Mouse (Mus musculus) layer of hippocampus, postnatal 10 days (tissue): ENCODE data around the gene Fsd1l. TPM values are rescaled to one million over a fixed set of nuclear protein-coding genes. Genes with fewer than 3 reads are reported as not detected.
"Not testable (repeated sequence)": the region's sequence is repeated elsewhere in the genome, so short reads cannot be mapped to it uniquely, and the experiment has no call there.

Experiments
- DNase-seq, 2 experiments: peaks; one replicate each; pipeline ENCODE4 v3.0.0; 2021; ENCODE audit warnings: low spot score in 2 of 2
- total RNA-seq, 2 experiments: library from RNA; stranded (reverse); gene quantifications; 2 replicates each; pipeline ENCODE4 v1.2.3; 2021

The Fsd1l gene
- total RNA-seq, 2 experiments from 2014 or later = 45.4 to 49.0 TPM

DNA sequence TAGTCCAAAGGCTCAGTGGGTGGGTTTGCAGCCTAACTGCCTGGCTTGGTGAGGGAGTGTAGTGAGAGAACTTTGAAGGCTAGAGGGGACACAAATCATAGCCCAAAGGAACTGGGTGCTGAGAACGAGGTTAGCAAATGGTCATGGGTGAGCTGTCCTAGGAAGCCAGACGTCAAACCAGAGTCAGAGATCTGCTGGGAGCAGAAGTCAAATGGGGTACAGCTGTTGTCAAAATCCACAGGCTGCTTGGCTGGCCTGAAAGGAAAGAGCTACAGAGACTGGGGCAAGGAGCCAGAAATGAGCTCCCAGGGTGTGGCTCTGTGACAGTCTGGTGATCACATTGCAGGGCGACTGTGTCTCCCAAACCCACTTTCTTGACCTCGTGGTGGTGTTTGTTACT lies 2.3 kb upstream of the Fsd1l start:
- no peak for DNase-seq

DNA sequence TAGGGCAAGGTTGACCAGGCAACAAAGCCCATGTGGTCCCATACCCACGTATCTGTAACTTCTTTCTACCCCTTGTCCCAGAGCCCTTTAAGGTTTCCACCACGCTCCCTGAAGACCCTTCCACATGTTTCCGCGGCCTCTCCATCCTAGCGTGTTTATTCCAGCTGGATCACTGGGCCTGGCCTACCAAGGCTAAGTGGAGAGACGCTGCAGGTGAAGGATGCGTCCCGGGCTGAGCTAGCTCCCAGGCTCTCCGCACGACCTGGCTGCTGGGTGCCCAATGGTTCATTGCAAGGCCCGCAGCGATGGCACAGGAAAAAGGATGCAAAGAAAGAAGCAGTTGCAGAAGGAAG lies 332 bp upstream of the Fsd1l start:
- DNase-seq = no peak

DNA sequence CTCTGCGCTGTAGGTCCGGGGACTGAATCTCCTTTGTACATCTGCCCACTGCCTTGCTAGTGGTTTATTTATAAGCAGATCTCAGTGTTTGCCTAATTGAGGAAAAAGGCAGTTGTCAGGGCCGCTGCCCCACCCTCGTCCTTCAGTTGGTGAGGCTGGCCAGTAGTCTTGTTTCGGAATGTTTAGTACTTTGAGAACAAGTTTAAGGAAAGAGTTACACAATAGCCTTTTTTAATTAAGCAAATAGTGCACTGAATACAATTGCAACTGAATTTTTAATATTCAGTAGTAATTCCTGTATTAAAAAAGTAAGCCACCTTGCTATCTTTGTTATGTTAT lies 709 bp downstream of the Fsd1l start:
- no peak for DNase-seq

DNA sequence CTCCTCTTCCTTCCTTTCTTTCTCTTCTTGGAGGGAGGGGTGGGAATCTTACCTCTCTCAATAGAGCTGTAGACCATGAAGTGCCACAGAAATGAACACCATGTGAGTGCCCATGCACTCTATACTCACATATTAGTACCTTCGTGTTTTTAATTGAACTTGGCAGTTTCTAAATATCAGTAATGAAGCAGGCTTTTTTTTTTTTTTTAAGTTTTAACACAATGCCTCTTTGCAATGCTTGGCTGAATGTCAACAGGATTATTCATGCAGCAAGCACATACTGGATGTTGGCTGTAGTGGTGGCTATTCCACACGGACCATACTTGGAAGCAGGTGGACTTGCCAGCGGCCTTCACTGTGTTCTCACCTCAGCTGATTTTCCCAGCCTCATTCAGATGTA lies 4.1 kb downstream of the Fsd1l start:
- no peak for DNase-seq

DNA sequence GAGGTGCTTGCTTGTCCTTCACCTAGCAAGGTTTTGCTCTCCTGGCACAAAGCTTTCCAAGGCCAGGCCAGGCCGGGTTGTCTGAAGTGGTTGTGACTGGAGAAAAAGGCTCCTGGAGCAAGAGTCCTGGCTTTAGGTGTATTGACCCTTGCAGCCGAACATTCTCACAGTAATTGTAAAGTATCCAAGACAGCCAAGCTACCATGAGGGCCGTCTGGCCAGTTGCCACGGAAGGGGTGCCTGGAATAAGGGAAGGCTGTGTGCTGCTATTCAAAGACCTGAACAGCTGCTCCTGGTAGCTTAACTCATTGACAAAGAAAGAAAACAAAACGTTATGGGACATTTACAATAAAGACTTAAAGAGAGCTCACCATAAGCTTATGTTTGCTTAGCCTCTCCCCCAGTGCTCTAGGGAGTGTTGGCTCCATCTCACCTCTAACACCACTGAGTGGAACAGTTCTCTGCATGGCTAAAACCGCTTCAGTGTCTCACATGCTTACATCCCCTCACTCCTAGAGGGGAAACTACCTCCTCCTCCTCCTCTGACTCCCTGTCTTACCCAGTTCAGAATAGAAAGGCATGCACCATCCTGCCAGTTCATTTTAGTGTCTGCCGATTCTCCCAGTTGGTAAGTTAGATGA lies 6.1 kb downstream of the Fsd1l start:
- peak in 1 of 2 experiments; percentile 31 for DNase-seq

DNA sequence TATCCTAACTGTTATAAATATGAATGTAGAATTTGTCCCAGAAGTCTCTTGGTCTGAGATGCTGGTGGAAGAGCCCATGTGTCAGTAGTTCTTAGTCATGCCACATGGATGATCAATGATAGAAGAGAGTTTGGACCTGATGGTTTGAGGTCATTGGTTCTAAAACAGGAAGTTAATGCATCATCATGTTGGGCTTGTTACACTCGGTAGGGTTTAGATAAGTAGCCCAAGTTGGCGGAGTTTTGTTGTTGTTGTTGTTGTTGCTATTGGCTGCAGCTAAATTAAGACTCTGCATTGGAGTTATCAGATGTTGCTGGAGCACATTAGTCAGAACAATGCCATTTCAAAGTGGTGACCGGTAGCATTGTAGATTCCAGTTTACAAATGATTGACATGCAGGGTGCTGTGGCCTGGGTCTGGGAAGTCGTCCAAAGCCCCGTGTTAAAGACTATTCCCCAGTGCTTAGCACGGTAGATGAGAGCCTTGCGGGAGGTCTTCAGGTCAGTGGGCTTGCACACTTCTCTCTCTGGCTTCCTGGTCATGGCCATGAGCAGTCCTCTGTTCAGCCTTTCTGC lies 7.4 kb downstream of the Fsd1l start:
- DNase-seq = no peak

DNA sequence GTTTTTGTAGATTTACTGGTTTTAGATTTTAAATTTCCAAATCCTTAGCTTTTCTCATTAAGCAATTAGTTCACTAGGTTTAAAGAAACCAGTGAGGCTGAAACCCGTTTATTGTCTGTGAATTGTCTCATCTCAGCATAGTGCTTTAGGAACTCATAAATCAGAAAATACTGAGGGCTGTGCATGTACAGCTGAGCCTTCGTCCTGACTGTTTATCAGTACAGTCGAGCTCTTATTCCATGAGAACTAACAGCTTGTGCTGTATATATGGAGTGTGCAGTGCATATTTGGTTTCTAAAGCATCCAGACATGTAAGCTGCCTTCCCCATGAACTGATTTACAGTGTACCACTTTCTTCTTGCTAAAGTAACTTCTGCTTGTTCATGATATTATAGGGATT lies 26.8 kb downstream of the Fsd1l start:
- no peak for DNase-seq

DNA sequence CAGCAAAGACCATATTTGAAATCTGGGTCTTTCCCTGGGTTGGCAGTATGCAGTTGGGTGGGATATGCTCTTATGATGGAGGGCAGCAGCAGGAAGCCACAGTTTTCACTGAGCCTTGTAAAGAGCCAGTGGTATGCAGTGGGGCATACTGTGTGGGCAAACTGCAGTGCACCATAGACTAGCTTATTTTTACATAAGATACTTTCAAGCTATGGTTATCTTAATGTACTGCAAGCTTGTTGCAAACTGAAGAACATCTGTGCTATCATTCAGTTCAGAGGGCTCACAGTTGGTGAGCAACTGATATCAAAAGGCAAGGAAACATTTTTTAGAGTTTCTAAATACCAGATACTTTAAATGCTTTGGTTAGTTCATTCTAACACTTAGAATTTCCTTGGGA lies 29.4 kb downstream of the Fsd1l start:
- no peak for DNase-seq

DNA sequence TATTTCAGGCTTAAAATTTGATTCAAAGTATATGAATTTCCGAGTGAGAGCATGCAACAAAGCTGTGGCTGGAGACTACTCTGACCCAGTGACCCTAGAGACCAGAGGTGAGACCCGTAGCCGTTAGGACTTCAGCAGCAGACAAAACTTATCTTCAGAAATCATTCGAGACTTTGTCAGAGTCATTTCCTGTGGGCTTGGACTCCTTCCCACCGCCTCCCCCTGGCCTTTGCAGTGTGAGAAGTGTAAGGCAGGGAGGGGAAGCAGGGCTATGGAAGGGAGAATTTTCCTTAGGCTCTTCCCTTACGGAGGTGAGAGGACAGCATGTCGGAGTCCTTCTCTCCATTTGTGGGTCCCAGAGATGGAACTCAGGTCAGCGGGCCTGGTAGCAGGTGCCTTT lies 50.8 kb downstream of the Fsd1l start:
- no peak for DNase-seq

DNA sequence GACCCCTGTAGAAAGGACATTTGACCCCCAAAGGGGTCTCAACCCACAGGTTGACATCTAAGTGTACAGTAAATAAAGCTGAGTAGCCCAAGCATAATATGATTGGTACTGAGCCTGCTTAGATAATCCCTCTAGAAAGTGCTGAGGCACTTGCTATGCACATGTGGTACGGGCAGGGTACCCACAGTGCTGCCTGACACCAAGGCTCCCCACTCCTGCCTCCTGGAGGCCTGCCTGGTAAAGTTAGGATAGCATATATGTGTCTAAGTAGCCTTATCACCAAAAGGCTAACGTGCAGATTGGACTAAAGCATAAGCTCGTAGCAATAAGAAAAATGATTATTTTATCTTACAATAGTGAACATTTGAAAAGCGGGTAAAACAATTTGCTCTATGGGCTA lies 57.7 kb downstream of the Fsd1l start:
- DNase-seq = no peak

DNA sequence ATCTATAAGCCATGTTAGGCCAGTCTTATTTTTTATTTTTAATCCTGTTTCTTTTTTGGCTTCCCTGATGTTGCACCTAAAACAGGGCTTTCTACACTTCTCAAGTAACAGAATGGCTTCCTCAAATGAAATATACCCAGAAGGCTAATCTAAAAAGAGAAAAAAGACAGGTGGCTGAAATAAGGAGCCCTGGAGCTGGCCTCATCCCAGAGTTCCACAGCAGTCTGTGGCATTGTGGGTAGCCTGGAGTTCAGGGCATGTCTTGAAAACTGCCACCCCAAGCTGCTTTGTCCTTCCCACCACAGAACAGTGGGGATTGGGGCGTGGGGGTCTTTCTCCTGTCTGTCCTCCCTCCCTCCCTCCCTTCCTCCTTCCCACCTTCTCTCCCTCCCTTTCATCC lies 60.1 kb downstream of the Fsd1l start:
- DNase-seq = no peak

DNA sequence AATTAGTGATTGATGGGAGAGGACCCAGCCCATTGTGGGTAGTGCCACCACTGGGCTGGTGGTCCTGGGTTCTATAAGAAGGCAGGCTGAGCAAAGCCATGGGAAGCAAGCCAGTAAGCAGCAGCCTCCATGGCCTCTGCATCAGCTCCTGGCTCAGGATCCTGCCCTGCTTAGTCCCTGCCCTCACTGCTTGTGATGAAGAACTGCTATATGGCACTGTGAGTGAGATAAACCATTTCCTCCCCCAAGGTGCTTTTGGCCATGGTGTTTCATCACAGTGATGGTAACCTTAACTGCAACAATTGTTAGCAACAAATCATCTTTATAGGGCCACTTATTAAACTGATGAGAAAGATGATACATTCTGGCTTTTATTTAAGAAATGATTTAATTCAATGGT lies 77.9 kb downstream of the Fsd1l start:
- DNase-seq = not testable (repeated sequence)

DNA sequence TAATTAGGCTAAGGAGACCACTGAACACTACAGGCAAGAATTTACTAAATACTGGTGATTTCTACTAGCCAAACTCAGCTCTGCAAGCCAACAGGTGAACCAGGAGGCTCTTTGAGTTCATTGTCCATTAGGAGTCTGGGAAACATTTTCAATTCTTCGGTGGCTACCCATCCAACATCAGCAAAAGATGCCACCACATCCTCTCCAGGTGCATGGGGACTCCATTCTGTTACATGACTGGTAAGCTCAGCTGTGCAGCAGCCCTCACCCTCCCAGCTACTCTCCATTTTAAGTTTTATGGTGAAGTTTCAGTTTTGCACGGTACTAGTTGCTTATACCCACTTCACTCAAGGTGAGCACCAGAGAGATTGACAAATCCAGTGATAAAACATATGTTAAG lies 78.8 kb downstream of the Fsd1l start:
- no peak for DNase-seq

DNA sequence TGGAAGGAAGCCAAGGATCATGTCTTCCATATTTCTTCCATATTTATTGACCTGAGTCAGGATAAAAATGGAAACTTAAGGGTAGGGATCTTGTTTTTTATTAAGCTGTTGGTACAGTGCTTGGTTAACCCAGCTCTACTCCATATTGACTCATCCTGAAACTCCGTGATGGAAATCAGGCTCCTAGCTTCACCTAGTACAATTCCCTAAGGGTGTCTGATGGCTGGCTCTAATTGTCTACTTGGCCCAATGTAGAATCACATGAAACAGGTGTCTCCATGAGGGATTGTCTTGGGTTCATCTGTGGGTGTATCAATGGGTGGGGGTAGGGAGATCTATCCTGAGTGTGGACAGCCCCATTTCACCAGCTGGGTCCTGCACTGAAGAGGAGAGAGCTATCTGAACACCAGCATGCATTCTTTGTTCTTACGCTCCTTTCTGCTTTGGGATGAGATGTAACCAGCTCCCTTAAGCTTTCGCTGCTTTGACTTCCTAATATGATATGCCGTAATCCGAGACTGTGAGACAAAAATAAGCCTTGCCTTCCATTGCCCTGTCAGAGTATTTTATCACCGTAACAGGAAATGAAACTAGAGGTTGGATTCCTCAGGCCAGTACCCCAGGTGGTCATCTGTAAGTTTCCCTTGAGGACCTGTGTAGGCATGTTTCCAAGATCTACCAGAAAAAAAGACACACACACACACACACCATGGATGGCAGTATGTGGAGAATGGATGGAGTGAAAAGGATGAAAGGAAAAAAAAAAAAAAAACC lies 79.5 kb downstream of the Fsd1l start:
- no peak for DNase-seq

DNA sequence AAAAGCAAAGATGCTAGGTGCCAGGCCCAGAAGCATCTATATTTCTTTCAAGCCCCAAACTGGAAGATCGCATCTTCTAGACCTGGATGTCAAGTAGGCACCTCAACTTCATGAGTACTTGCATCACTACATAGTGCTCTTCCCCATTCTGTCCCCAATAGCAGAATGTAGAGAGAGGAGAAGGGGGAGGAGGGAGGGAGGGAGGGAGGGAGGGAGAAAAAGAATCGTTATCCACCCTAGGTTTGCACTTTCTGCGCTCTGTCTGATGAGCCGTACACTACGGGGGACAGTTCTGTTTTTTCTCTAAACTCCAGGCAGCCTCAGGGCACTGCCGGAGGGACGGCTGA lies 82.4 kb downstream of the Fsd1l start, which contains the start of gene Fktn:
Gene Fktn, plus strand, starts transcription at position 295 of the 347 bp plus-strand sequence.
- DNase-seq = no peak

DNA sequence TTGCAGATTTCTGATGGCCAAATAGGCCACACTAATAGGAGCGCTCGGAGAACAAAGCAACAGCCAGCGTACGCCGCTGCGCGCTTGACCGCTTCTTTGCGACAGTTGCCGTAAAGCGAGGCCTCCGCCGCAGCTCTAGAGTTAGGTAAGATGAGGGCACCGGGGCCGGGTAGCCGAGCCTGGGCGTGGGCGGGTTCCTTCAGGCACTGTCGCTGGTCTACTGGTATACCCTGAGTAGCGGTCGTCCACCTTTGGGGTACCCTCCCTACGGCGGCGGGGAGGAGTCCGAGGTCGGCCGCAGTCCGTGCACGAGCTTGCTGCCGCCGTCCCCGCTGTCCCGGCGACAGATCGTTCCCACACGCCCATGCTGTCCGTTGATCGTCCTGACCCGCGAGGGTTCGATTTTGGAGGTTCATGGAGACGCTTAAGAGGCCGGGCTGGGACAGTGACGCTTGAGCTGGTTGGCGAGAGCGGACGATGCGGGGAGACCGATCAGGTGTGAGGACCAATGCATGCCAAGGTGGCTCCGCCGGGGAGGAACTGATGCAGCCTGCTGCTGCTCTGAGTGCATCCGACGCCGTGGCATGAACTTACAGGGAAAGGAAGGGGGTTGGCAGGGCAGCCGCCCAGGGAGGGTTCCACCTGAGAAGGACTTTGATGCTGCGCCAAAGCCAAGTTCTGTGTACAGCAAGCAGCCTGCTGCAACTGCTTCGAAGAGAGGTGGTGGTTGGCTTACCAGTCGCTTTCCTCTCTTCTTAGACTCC lies 83.0 kb downstream of the Fsd1l start:
- peak; percentile 91 to 93 for DNase-seq

DNA sequence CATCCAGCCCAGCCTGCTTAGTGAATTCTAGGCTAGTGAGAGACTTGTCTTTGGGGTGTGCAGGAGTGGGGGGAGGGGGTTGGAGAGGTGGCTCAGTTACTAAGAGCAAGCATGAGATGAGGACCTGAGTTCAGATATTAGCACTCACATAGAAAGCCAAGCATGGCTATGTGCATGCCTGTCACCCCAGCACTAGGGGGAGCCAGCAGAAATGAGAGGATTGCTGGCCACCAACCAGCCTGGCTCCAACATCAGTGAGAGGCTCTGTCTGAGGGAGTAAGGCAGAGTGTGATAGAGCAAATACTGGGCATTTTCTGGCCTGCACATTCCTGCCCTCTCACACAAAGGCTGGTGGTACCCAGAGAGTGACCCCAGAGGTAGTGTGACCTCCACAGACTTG lies 84.7 kb downstream of the Fsd1l start:
- DNase-seq = no peak

DNA sequence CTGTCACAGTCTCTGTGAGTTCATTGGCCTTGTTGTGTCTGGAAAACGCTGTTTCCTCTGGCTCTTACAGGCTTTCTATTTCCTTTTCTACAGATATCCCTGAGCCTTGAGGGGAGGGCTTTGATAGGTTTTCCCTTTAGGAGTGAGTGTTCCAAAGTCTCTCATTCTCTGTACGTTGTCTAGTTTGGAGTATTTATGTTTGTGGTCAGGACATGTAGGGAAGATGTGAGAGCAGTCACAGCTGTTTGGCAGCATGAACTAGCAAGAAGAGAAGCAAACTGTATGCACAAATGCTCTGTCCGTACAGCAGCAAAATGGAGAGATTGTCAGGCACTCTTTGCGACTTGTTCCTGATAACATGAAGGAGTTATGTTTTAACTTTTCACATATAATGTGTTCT lies 86.3 kb downstream of the Fsd1l start:
- DNase-seq = no peak

DNA sequence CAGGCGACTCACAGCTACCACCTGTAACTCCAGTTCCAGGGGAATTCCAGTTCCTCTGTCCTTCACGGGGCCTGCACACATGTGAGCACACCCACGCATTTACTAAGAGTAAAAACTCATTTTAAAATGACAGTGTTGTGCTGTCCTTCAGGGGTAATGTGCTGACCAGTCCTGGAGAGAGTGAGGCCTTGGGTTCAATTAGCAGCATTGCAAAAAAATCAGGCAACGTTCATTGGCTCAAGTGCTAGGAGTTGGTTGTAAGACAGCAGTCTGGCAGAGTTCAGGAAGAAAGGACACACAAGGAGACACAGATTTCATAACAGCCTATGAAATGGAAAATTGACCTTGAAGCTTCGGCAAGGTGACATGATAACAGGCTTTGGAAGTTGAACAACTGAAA lies 87.0 kb downstream of the Fsd1l start:
- no peak for DNase-seq

DNA sequence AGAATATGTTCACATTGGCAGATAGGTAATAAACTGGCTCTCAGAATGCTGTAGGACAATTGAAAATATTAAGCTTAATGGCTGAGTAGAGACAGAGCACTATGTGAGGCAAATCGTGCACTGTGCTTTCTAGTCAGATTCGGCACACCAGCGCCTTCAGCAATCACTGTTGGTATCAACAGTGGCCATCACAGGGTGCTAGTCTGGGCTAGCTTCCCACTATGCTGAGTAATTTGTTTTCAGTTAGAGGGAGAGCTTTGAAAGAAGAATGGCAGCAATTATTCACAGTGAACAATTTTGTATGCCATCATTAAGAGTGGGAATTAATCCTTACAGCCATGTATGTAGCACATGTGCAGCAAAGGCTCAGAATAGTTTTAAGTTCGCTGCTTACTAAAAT lies 91.2 kb downstream of the Fsd1l start:
- DNase-seq = no peak

DNA sequence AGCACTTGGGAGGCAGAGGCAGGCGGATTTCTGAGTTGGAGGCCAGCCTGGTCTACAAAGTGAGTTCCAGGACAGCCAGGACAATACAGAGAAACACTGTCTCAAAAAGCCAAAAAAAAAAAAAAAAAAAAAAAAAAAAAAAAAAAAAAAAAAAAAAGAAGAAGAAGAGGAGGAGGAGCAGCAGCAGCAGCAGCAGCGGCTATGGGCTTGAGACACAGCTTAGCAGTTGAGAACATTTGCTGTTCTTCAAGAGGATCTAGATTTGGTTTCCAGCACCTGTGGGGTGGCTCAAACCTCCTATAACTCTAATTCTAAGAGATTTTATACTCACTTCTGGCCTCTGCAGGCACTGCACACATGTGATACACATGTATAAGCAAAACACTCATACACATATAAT lies 94.8 kb downstream of the Fsd1l start:
- not testable (repeated sequence) for DNase-seq

DNA sequence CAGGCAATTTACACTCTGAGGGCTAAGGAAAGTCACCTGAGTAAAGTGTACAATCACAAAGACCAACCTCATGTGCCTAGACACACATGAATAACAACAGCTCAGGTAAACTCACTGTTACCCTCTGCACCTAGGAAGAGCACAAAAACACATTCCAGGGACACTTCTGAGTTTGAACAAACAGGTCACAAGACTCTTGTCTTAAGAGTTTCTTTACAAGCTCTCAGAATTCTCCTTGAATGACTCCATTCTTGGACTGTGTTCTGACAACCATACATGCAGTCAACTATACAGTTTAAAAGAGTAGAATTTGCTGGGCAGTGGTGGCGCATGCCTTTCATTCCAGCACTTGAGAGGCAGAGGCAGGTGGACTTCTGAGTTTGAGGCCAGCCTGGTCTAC lies 96.8 kb downstream of the Fsd1l start:
- DNase-seq = no peak
